Mouse (Mus musculus) heart, postnatal 4 days (tissue): ENCODE measurements around the gene Gpx5. TPM values are rescaled to one million over a fixed set of nuclear protein-coding genes. Genes with fewer than 3 reads are reported as not detected.

Experiments
- total RNA-seq, 2 experiments: library from RNA; stranded (reverse); gene quantifications; 2 replicates each; pipeline ENCODE4 v1.2.3; 2021

Gene Gpx5
- total RNA-seq, 2 experiments from 2014 or later, result not detected

Other genes starting within 250 kb of the Gpx5 start
- not detected for gene Olfr1370, start 217.8 kb downstream of the Gpx5 start, total RNA-seq
- not detected for gene Olfr1369-ps1, start 181.2 kb downstream of the Gpx5 start, total RNA-seq
- gene Olfr263, start 163.1 kb downstream of the Gpx5 start, total RNA-seq, result not detected
- not detected for gene Olfr1368, start 146.9 kb downstream of the Gpx5 start, total RNA-seq
- gene Trim27, start 113.3 kb downstream of the Gpx5 start, total RNA-seq, result 10 to 100 TPM; 43.2 to 43.9 TPM
- gene Gpx6, start 19.4 kb upstream of the Gpx5 start, total RNA-seq, result not detected
- not detected for gene Olfr1367, start 54.2 kb upstream of the Gpx5 start, total RNA-seq
- 1 to 10 TPM; 6.6 to 7.5 TPM for gene Zscan12, start 70.1 kb upstream of the Gpx5 start, total RNA-seq
- gene Zkscan3, start 110.0 kb upstream of the Gpx5 start, total RNA-seq, result 10 to 100 TPM; 37.9 to 43.5 TPM
- under 1 TPM; 0.61 to 0.71 TPM for gene Pgbd1, start 148.3 kb upstream of the Gpx5 start, total RNA-seq
- gene Zscan26, start 161.0 kb upstream of the Gpx5 start, total RNA-seq, result 10 to 100 TPM; 17.7 to 19.1 TPM
- gene Nkapl, start 175.8 kb upstream of the Gpx5 start, total RNA-seq, result under 1 TPM; 0.47 to 0.91 TPM
- 1 to 10 TPM; 1.1 to 1.4 TPM for gene Zkscan4, start 186.2 kb upstream of the Gpx5 start, total RNA-seq
- gene Gm10065, start 186.7 kb upstream of the Gpx5 start, total RNA-seq, result not detected
- 10 to 100 TPM; 21.1 to 21.9 TPM for gene AK157302, start 202.5 kb upstream of the Gpx5 start, total RNA-seq
- gene Gm11273, start 208.7 kb upstream of the Gpx5 start, total RNA-seq, result 100 to 1,000 TPM; 183 to 189 TPM
- 10 to 100 TPM; 15.1 to 16.5 TPM for gene Zkscan8, start 238.4 kb upstream of the Gpx5 start, total RNA-seq